Mouse (Mus musculus): ENCODE measurements around the gene Lama5.

GRCm38 (mm10) chr2:180260610-180261480, 35.2 kb upstream of the Lama5 start:
- TF ChIP-seq CTCF (IDR thresholded peaks at IDR 0.05; ENCODE audit: borderline replicate concordance, insufficient read depth, low read depth, low read length) (no peak), POLR2A (IDR thresholded peaks at IDR 0.05; ENCODE audit: borderline replicate concordance, insufficient read depth, low read length) (no peak)
